Mouse (Mus musculus): ENCODE measurements around the gene Gramd4.
A peak's percentile ranks its signal among the peaks of the same experiment; 100 is the strongest.
"Not testable (repeated sequence)": the region's sequence is repeated elsewhere in the genome, so short reads cannot be mapped to it uniquely, and the experiment has no call there.

Gramd4 gene

GRCm38 (mm10) chr15:86090578-86090977 is 33.1 kb downstream of the Gramd4 start:
- no peak for DNase-seq (ENCODE audit: low spot score in 2 of 2)

- DNase-seq (ENCODE audit: low spot score in 2 of 2): no peak
These were observed 33.9 kb downstream of the Gramd4 start for GRCm38 (mm10) chr15:86091201-86091997.

- DNase-seq (ENCODE audit: low spot score in 2 of 2): no peak
These were observed 34.6 kb downstream of the Gramd4 start for GRCm38 (mm10) chr15:86091998-86092670.

DNA sequence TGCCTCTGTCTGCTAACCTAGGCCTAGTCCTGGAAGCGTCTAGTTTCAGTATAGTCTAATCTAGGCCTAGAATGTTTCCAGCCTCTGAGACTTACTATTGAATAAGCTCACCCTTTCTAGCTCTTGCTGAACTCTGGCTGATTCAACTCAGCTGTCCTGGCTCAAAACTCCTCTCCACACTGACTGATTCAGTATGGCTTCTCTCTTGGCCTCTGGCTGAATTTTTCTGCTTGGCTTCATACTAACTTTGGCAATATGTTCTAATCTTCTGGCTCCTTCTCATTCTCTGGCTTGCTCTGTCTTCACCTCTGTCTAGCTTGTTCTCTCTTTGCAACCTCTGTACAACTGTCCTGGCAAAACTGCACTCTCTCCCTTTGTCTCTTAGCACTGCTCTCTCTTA is 35.7 kb downstream of the Gramd4 start:
- DNase-seq (ENCODE audit: low spot score in 2 of 2): no peak

GRCm38 (mm10) chr15:86094324-86095121 is 37.0 kb downstream of the Gramd4 start:
- no peak for DNase-seq (ENCODE audit: low spot score in 2 of 2)

- no peak for DNase-seq (ENCODE audit: low spot score in 2 of 2)
These were observed 38.5 kb downstream of the Gramd4 start for GRCm38 (mm10) chr15:86095722-86096603.

DNA sequence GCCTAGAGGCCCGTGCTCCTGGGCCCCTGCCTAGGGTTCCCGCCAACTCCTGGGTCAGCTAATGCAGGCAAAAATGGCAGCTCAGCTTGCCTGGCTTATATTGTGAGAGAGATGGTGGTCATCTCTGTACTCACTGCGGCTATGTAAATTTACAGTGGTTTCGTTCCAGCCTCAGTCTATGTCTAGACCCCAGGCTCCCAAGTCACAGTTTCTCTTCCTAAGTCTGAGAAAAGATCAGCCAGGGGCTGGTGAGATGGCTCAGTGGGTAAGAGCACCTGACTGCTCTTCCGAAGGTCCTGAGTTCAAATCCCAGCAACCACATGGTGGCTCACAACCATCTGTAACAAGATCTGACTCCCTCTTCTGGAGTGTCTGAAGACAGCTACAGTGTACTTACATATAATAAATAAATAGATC is 39.1 kb downstream of the Gramd4 start:
- DNase-seq (ENCODE audit: low spot score in 2 of 2): not testable (repeated sequence)

DNA sequence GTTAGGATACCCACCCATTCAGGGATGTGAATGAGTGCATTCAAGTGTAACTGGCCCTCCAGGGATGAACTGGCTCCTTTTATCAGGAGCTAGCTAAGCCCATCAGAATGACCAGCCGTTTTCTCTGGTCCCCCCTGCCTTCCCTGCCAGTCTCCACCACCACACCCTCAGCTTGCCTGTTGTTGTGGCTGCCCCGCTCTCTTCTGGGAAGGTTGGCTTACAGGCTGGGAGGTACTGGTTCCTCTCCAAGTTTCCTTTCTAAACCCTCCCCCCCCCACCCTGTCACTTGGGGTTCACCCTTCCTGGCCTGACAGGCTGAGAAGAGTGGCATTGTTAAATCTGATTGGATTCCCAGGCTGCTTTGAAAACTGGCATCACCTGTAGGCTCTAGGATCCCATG is 40.4 kb downstream of the Gramd4 start:
- DNase-seq (ENCODE audit: low spot score in 2 of 2): no peak

DNA sequence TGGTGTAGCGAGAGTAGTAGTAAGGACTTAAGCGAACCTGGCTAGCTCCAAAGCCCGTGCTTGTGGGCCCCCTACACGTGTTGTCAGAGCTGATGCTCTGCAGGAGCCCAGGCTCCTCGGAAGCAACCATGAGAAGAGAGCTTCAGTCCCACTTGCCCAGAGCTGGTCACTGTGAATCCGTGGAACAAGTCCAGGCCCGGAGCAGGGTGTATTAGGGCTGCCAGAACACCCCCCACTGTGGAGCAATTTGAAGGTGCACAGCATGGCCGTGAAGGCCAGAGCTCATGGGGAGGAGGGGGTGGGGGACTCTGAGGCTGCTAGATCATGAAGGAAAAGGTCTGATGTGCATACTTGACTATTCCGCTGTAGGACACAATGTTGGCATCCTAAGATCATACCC is 44.1 kb downstream of the Gramd4 start:
- DNase-seq (ENCODE audit: low spot score in 2 of 2): no peak

DNA sequence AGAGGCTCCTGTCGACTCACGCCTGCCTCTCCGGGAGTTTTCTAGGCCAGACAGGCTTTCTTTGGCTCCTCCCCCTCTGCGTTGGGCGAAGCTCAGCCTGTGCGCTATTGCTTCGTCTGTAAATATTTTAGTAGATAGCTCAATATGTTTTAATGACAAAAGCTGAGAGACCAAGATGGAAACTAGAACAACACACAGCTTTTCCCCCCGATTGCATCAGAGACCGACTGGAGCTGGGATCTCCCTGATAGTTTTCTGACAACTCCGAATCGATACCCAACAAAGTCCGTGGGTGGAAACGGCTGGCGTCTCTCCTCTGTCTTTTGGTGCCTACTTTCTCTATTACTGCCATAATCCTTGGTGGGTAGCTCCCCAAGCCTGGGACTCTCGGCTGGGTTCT is 44.8 kb downstream of the Gramd4 start:
- no peak for DNase-seq (ENCODE audit: low spot score in 2 of 2)

- DNase-seq (ENCODE audit: low spot score in 2 of 2): no peak
These were observed 47.2 kb downstream of the Gramd4 start for GRCm38 (mm10) chr15:86104401-86105344.

DNA sequence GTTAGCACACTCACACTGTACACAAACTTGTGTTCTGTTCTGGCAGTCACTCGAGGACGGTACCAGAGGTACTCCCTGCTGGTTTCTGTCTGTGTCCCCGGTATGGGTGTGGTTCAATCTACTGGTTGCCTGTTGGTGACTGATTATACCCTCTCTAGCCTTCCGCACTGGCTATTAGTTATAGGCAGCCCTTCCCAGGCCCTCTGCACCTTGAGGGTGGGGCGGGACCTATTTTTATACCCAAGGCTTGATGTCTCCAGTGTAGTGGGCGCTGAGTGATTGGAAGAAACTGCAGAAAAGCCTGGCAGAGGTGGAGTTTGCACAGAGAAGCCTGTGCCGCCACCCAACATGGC is 47.8 kb downstream of the Gramd4 start:
- no peak for DNase-seq (ENCODE audit: low spot score in 2 of 2)

DNA sequence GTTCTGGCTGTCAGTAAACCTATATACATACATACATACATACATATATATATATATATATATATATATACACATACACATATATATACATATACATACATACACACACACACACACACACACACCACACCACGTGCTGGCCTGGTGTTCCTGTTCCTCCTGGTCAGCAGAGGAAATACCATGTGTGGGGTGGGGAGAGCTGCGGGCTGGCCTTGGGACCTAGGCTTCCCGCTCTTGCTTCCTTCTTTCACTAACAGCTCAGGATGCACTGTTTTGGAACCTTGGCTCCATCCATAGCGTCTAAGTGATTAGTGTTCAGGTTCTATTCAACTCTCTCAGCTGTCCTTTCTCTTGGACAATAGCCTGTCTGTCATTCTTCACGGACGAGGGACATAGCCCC is 48.3 kb downstream of the Gramd4 start:
- DNase-seq (ENCODE audit: low spot score in 2 of 2): no peak

- no peak for DNase-seq (ENCODE audit: low spot score in 2 of 2)
These were observed 50.5 kb downstream of the Gramd4 start for GRCm38 (mm10) chr15:86107831-86108471.

DNA sequence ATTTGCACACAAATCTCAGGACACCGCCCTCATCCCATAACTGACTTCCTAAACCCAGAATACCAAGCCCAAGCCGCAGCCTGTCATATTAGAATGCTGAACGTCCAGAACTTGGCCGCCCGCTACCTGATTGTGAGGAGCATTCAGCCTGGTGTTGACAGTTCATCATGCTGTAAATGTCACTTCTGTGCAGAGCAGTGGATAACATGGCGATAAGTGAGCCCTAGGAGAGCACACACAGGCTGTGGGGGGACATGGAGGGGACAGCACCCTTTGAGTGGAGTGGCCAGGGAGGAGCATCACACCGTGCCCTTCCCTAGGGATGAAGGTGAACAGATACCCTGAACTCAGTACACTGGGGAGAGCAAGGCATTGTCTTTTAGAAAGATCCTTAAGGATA is 51.8 kb downstream of the Gramd4 start:
- DNase-seq (ENCODE audit: low spot score in 2 of 2): no peak

DNA sequence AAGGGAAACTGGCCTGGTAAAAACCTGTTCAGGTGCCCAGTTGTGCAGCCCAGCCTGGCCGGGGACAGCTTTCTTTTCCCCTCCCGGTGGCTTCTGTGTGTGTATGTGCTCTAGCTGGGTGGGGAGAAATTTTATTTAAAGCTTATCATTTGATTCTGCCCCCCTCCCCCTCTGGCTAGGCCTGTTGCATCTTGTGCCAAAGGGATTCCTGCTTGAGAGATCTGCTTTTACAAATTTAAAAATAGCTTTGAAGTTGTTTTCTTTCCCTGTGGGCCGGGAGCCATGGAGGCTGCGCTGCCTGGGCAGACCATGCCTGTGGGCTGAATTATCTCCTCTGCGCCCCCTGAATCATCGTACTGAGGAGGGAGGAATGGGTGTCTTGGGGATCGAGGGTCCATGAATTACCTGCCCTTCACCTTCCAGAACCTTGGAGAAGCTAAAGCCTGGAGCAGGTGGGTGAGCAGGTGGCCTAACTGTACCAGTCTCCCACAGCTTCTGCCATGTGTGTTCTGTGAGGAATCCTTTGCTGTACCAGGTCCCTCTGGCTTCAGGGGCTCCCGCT is 52.2 kb downstream of the Gramd4 start:
- DNase-seq (ENCODE audit: low spot score in 2 of 2): peak; percentile 83 to 88

DNA sequence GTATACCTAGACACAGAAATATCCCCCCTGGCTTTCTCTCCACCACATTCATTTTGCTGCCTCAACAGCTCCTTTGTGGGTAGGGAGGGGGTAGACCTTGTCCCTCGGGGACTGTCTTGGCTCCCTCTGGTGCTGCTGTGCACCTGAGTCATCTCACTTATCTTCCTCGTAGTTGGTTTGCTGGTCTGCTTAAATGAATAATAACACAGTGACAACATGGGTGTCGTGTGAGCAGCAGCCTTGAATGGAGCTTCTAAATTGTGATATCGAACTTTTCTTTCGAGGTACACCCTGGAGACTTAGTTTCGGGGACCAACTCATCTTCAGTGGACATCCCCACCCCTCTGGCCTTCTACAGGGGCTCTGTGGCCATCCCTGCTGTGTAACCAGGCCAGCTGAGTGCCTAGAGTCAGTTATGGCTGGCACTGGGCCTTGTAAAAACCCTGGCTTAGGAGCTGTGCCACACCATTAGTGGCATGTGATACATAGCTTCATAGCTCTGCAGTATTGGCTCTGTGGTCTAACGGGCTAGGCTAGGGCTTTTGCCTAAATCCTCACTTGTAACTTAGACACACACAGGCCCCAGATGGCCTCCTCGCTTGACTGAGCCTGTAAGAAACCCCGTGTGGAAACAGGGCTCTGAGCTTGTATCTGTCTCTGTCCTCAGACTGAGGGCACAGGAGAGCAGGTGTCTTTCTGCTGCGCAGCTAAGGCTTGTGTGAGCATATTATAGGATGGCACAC is 53.0 kb downstream of the Gramd4 start:
- DNase-seq (ENCODE audit: low spot score in 2 of 2): no peak

DNA sequence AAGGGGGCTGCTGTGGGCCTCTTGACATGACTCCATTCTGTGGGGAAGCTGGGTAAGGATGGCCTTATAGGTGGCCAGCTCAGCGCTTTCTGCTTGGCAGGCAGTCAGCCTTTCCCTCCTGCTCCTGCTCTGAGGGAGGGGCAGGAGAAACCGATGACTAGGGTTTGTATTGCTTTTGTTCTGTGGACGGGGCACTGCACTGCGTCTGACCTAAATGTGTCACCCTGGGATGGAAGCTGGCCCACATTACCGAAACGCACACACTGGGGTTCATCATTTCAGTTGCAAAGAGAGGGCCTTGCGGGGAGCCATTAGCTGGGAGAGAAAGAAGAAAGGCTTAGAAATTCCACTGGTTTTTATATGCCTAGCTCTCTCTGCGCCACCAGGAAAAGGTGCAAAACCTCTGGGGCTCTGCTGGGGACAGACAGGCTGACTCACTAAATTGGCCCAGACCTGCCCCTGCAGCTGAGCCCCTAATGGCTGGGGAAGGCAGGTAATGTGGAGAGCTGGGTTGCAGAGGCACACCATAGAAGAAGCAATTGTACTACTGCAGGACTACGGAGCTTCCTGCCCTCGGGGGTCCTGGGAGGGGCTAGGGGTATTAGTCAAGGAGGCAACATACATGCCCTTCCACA is 55.3 kb downstream of the Gramd4 start:
- DNase-seq (ENCODE audit: low spot score in 2 of 2): peak; percentile 52 to 71

Measured in right cerebral cortex, postnatal 10 days (tissue).